Mouse (Mus musculus) neural tube, embryonic 14.5 days (tissue): Measurements from ENCODE around the gene Trim14. TPM values are rescaled to one million over a fixed set of nuclear protein-coding genes. Genes with fewer than 3 reads are reported as not detected.

ENCODE experiments used
- ATAC-seq: fragments of 200-750 bp; cut with Nextera tagmentation; 2 replicates; pipeline ENCODE4 v1.8.0; 2017; ENCODE audit warnings: low read depth, mild to moderate bottlenecking, moderate TSS enrichment, moderate library complexity
- H3K27ac ChIP-seq: fragments of 300-500 bp; sonication (generic); 2 replicates; pipeline ENCODE4 v1.5.1; 2014; ENCODE audit warnings: low read depth, mild to moderate bottlenecking, control low read depth, low read length, moderate library complexity, mixed read lengths
- H3K27me3 ChIP-seq: fragments of 300-500 bp; sonication (generic); 2 replicates; pipeline ENCODE4 v1.6.1; 2014; ENCODE audit warnings: low read length; ENCODE audit not compliant: control insufficient read depth, insufficient read depth
- H3K36me3 ChIP-seq: fragments of 300-500 bp; sonication (generic); 2 replicates; pipeline ENCODE4 v1.6.1; 2014; ENCODE audit warnings: low read length, mixed read lengths; ENCODE audit not compliant: control insufficient read depth, insufficient read depth
- H3K4me1 ChIP-seq: fragments of 300-500 bp; sonication (generic); 2 replicates; pipeline ENCODE4 v1.6.1; 2014; ENCODE audit warnings: low read length; ENCODE audit not compliant: control insufficient read depth, insufficient read depth
- H3K4me2 ChIP-seq: fragments of 300-500 bp; sonication (generic); 2 replicates; pipeline ENCODE4 v1.6.1; 2014; ENCODE audit warnings: mild to moderate bottlenecking, low read depth, low read length, control low read depth
- H3K4me3 ChIP-seq: fragments of 300-500 bp; sonication (generic); 2 replicates; pipeline ENCODE4 v1.5.1; 2014; ENCODE audit warnings: low read depth, low read length, control low read depth, mixed read lengths
- H3K9ac ChIP-seq: fragments of 300-500 bp; sonication (generic); replicated peaks from 2 replicates; pipeline ENCODE4 v1.6.1; 2014; ENCODE audit warnings: low read depth, mild to moderate bottlenecking, control low read depth, low read length, mixed read lengths
- H3K9me3 ChIP-seq: fragments of 300-500 bp; sonication (generic); 2 replicates; pipeline ENCODE4 v1.6.1; 2016; ENCODE audit warnings: low read length; ENCODE audit not compliant: control insufficient read depth
- WGBS: fragments of 180-500 bp; shearing (Covaris S2); extraction: QIAGEN DNeasy Blood & Tissue Kit; methylation state at CpG from one replicate; pipeline ENCODE4 v1.1.7; 2014; 5-methylcytosine and 5-hydroxymethylcytosine counted together
- polyA plus RNA-seq: library from polyadenylated mRNA; unstranded; fragments of >200 nt; fragmentation: Nextera tagmentation; extraction: Ambion mirVana; gene quantifications from 2 replicates; pipeline ENCODE4 v1.2.1, GENCODE M21; 2014

Gene Trim14
- polyA plus RNA-seq, 1 experiment from 2014 or later, result 1.1 TPM

- Histone ChIP-seq H3K36me3 (no peaks in the 10 kb centered on the region), H3K4me1 (no peaks in the 10 kb centered on the region), H3K27ac (no peak overlapping the region), H3K9me3 (no peaks in the 10 kb centered on the region), H3K4me2 (no peak overlapping the region), H3K27me3 (no peaks in the 10 kb centered on the region), H3K9ac (no peak overlapping the region), H3K4me3 (no peak overlapping the region)
- no peak for ATAC-seq
- 90% methylated on average over 3 of the region's 3 CpGs for WGBS
Observed at GRCm38 (mm10) chr4:46526226-46526625, 9.7 kb downstream of the Trim14 start.

- 89% methylated on average over 4 of the region's 4 CpGs for WGBS
- no peak overlapping the region for H3K9ac ChIP-seq
- no peaks in the 10 kb centered on the region for H3K9me3 ChIP-seq
- H3K4me3 ChIP-seq, result no peak overlapping the region
- no peaks in the 10 kb centered on the region for H3K4me1 ChIP-seq
- no peaks in the 10 kb centered on the region for H3K27me3 ChIP-seq
- ATAC-seq, result no peak
- no peaks in the 10 kb centered on the region for H3K36me3 ChIP-seq
- H3K4me2 ChIP-seq, result no peak overlapping the region
- no peak overlapping the region for H3K27ac ChIP-seq
Observed at GRCm38 (mm10) chr4:46523324-46523723, 12.6 kb downstream of the Trim14 start.

- H3K4me1 ChIP-seq, result no peaks in the 10 kb centered on the region
- ATAC-seq, result no peak
- no peak overlapping the region for H3K27ac ChIP-seq
- H3K9ac ChIP-seq, result no peak overlapping the region
- H3K4me3 ChIP-seq, result no peak overlapping the region
- H3K9me3 ChIP-seq, result no peaks in the 10 kb centered on the region
- 74% methylated on average over 10 of the region's 10 CpGs for WGBS
- no peaks in the 10 kb centered on the region for H3K36me3 ChIP-seq
- no peak overlapping the region for H3K4me2 ChIP-seq
- no peaks in the 10 kb centered on the region for H3K27me3 ChIP-seq
Observed at GRCm38 (mm10) chr4:46521457-46521856, 14.5 kb downstream of the Trim14 start.

- Histone ChIP-seq H3K4me3 (no peak overlapping the region), H3K27me3 (no peaks in the 10 kb centered on the region), H3K9ac (no peak overlapping the region), H3K27ac (no peak overlapping the region), H3K4me1 (no peaks in the 10 kb centered on the region), H3K36me3 (no peaks in the 10 kb centered on the region), H3K4me2 (no peak overlapping the region), H3K9me3 (no peaks in the 10 kb centered on the region)
- no peak for ATAC-seq
- 81% methylated on average over 2 of the region's 2 CpGs for WGBS
Observed at GRCm38 (mm10) chr4:46520491-46520890, 15.4 kb downstream of the Trim14 start.

- H3K36me3 ChIP-seq, result no peaks in the 10 kb centered on the region
- H3K4me2 ChIP-seq, result peak overlapping the region; percentile 82; the same call in 1 of the 2 replicates
Observed at GRCm38 (mm10) chr4:46507736-46508460, 28.0 kb downstream of the Trim14 start.

GRCm38 (mm10) chr4:46506801-46507610 lies 28.9 kb downstream of the Trim14 start:
- Histone ChIP-seq H3K4me2 (peak overlapping the region; percentile 82), H3K27me3 (0 out of 2 replicates have a peak, but pooled peaks cover 3% of the 10 kb centered on the region), H3K27ac (peak overlapping the region; percentile 78), H3K36me3 (peaks cover 7% of the 10 kb centered on the region; the same call in 1 of the 2 replicates), H3K9me3 (no peaks in the 10 kb centered on the region), H3K9ac (peak overlapping the region; percentile 62), H3K4me3 (peak overlapping the region; percentile 61), H3K4me1 (0 out of 2 replicates have a peak, but pooled peaks cover 2% of the 10 kb centered on the region)
- under 1% methylated on average over 87 of the region's 94 CpGs for WGBS
- peak; percentile 96 for ATAC-seq

More at GRCm38 (mm10) chr4:46507736-46508460, 28.0 kb downstream of the Trim14 start:
- Histone ChIP-seq H3K27me3 (0 out of 2 replicates have a peak, but pooled peaks cover 3% of the 10 kb centered on the region), H3K4me3 (peak overlapping the region; percentile 61; the same call in 1 of the 2 replicates), H3K4me1 (0 out of 2 replicates have a peak, but pooled peaks cover 2% of the 10 kb centered on the region), H3K9ac (no peak overlapping the region), H3K27ac (no peak overlapping the region), H3K9me3 (no peaks in the 10 kb centered on the region)
- 0 out of 2 replicates have a peak, but pooled peaks have one; percentile 38 for ATAC-seq
- WGBS, result 14% methylated on average over 16 of the region's 16 CpGs

- Histone ChIP-seq H3K4me1 (0 out of 2 replicates have a peak, but pooled peaks cover 2% of the 10 kb centered on the region), H3K36me3 (peaks cover 16% of the 10 kb centered on the region), H3K27me3 (0 out of 2 replicates have a peak, but pooled peaks cover 3% of the 10 kb centered on the region), H3K4me3 (no peak overlapping the region), H3K9me3 (no peaks in the 10 kb centered on the region), H3K9ac (no peak overlapping the region), H3K27ac (no peak overlapping the region), H3K4me2 (no peak overlapping the region)
- 59% methylated on average over 8 of the region's 8 CpGs for WGBS
- ATAC-seq, result no peak
Observed at GRCm38 (mm10) chr4:46505361-46506057, 30.4 kb downstream of the Trim14 start.

- 88% methylated on average over 3 of the region's 3 CpGs for WGBS
- no peak for ATAC-seq
- Histone ChIP-seq H3K9ac (no peak overlapping the region), H3K4me1 (0 out of 2 replicates have a peak, but pooled peaks cover 2% of the 10 kb centered on the region), H3K4me2 (no peak overlapping the region), H3K36me3 (peaks cover 16% of the 10 kb centered on the region), H3K27ac (no peak overlapping the region), H3K9me3 (no peaks in the 10 kb centered on the region), H3K27me3 (0 out of 2 replicates have a peak, but pooled peaks cover 3% of the 10 kb centered on the region), H3K4me3 (no peak overlapping the region)
Observed at GRCm38 (mm10) chr4:46503881-46504280, 32.1 kb downstream of the Trim14 start.
